Mouse (Mus musculus) hindbrain, embryonic 16.5 days (tissue): ENCODE measurements at regions not wholly inside any gene's neighbourhood (a gene's known extent, or its start where the extent isn't known, plus 50 kb on each side); places are given as distances from the start of the nearest gene placed in this dataset.

Source experiments
- ATAC-seq: fragments of 200-750 bp; cut with Nextera tagmentation; 2 replicates; pipeline ENCODE4 v1.8.0; 2017; ENCODE audit warnings: moderate TSS enrichment, moderate library complexity
- H3K27ac ChIP-seq: fragments of 300-500 bp; sonication (generic); 2 replicates; pipeline ENCODE4 v1.5.1; 2014; ENCODE audit warnings: low read depth, mild to moderate bottlenecking, control low read depth, low read length, moderate library complexity
- H3K27me3 ChIP-seq: fragments of 300-500 bp; sonication (generic); replicated peaks from 2 replicates; pipeline ENCODE4 v1.6.1; 2014; ENCODE audit warnings: low read length; ENCODE audit not compliant: control insufficient read depth, insufficient read depth
- H3K36me3 ChIP-seq: fragments of 300-500 bp; sonication (generic); 2 replicates; pipeline ENCODE4 v1.6.1; 2014; ENCODE audit warnings: mild to moderate bottlenecking, low read length, moderate library complexity, mixed read lengths; ENCODE audit not compliant: control insufficient read depth, insufficient read depth
- H3K4me1 ChIP-seq: fragments of 300-500 bp; sonication (generic); 2 replicates; pipeline ENCODE4 v1.6.1; 2014; ENCODE audit warnings: low read depth, low read length; ENCODE audit not compliant: control insufficient read depth, insufficient read depth
- H3K4me2 ChIP-seq: fragments of 300-500 bp; sonication (generic); 2 replicates; pipeline ENCODE4 v1.6.1; 2014; ENCODE audit warnings: mild to moderate bottlenecking, low read length, control low read depth, moderate library complexity
- H3K4me3 ChIP-seq: fragments of 300-500 bp; sonication (generic); 2 replicates; pipeline ENCODE4 v1.5.1; 2014; ENCODE audit warnings: mild to moderate bottlenecking, low read length, control low read depth, moderate library complexity
- H3K9ac ChIP-seq: fragments of 300-500 bp; sonication (generic); 2 replicates; pipeline ENCODE4 v1.6.1; 2014; ENCODE audit warnings: low read depth, mild to moderate bottlenecking, control low read depth, low read length, moderate library complexity
- H3K9me3 ChIP-seq: fragments of 300-500 bp; sonication (generic); 2 replicates; pipeline ENCODE4 v1.6.1; 2014; ENCODE audit warnings: mild to moderate bottlenecking, low read length, moderate library complexity; ENCODE audit not compliant: control insufficient read depth
- WGBS: fragments of 180-500 bp; shearing (Covaris S2); extraction: QIAGEN DNeasy Blood & Tissue Kit; methylation state at CpG from one replicate; pipeline ENCODE4 v1.1.7; 2014; 5-methylcytosine and 5-hydroxymethylcytosine counted together

DNA sequence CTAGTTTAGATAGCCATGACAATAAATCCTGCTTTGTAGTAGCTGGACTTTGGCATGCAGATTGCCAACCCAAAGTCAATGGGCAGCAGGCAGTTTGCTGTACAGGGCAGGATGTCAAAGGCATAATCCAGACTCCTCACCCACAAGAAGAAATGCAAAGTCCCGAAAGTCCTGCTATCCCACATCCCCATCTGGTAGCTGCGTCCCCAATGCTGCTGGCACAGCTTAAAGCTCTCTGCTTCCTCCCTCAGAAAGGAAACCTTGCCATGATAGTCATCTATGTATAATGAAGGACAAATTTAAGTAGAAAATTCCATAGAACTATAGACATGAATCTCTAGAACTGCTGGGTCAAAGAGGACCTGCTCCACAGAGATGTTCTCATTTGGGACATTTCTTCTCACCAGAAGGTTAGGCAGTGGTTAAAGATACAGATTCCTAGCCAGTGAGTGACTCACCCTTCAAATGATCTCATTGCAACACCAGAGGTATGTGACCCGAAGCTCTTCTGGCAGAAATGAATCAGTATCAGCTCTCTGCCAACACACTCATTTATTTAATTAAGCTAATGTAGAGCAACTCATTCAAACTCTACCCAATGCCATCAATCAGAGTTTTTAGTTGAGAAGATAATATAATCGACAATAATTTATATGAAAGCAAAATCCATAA lies 217.3 kb upstream of the Tusc1 start:
- no peak overlapping the region for H3K9ac ChIP-seq
- no peak for ATAC-seq

DNA sequence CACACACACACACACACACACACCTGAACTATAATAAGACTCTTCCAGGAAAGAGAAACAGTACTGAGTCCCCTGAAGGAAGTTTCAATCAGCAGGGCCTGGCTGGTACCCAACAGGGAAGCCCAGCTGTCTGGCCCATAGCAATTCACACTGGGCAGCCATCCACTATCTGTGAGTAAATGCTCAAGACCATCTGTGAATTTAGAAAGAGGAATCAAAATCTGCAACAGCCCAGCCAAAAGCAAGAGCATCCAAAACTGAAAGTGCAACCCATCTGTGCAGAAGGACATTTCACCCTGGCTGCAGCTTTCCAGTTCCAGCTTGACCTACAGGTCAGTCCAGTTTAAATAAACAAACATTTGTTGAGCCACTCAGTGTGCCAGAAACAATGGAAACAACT lies 215.8 kb upstream of the Tusc1 start:
- Histone ChIP-seq H3K4me2 (no peak overlapping the region), H3K36me3 (no peaks in the 10 kb centered on the region), H3K27ac (no peak overlapping the region), H3K4me1 (no peaks in the 10 kb centered on the region), H3K4me3 (no peak overlapping the region), H3K27me3 (no peaks in the 10 kb centered on the region), H3K9ac (no peak overlapping the region), H3K9me3 (no peaks in the 10 kb centered on the region)
- peak; percentile 87 for ATAC-seq

More for the DNA sequence above, 217.3 kb upstream of the Tusc1 start:
- Histone ChIP-seq H3K27ac (no peak overlapping the region), H3K9me3 (no peaks in the 10 kb centered on the region), H3K4me3 (no peak overlapping the region), H3K36me3 (no peaks in the 10 kb centered on the region), H3K4me2 (no peak overlapping the region), H3K27me3 (no peaks in the 10 kb centered on the region), H3K4me1 (no peaks in the 10 kb centered on the region)
- WGBS: 84% methylated on average over 4 of the region's 4 CpGs

DNA sequence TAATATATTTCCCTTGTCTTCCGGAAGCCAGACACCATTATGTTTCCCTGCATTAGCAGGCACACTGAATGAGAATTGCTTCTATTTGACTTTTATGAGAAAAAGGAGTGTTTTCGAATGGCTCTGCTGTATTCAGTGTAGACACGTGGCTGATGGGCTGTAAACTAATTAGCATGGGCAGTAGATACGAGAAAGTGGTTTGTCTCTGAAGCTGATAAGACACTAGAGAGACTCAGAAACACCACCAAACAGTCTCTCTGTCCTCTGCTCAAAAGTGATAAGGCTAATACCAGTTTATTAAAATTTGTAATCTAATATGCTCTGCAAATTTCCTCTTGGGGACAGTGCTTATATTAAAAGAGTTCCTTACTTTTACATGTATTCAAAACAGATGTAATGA lies 205.3 kb upstream of the Tusc1 start:
- Histone ChIP-seq H3K27ac (no peak overlapping the region), H3K36me3 (no peaks in the 10 kb centered on the region), H3K27me3 (no peaks in the 10 kb centered on the region), H3K4me2 (no peak overlapping the region), H3K9me3 (no peaks in the 10 kb centered on the region), H3K9ac (no peak overlapping the region), H3K4me3 (no peak overlapping the region), H3K4me1 (no peaks in the 10 kb centered on the region)
- WGBS: 48% methylated on average over 4 of the region's 4 CpGs
- peak; percentile 52; the same call in 1 of the 2 replicates for ATAC-seq

DNA sequence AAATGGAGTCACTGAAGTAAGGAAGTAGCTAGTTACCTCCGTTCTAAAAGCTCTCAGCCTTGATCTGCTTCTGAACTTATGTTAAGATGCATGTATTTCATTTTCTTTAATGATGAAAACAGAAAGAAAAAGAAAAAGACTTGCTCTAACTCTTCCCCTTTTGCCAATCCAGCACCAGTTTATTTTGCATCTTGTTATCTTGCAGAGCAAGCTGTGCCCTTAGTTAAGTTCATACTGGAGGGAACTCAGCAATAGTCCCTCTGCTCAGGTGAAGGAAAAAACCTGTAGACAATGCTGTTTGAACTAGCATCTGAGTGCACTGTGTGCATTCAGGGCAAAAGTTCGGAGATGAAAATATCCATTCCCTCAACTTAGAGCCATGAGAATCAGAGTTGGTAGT lies 192.1 kb upstream of the Tusc1 start:
- no peak overlapping the region for H3K4me2 ChIP-seq
- no peak overlapping the region for H3K27ac ChIP-seq

DNA sequence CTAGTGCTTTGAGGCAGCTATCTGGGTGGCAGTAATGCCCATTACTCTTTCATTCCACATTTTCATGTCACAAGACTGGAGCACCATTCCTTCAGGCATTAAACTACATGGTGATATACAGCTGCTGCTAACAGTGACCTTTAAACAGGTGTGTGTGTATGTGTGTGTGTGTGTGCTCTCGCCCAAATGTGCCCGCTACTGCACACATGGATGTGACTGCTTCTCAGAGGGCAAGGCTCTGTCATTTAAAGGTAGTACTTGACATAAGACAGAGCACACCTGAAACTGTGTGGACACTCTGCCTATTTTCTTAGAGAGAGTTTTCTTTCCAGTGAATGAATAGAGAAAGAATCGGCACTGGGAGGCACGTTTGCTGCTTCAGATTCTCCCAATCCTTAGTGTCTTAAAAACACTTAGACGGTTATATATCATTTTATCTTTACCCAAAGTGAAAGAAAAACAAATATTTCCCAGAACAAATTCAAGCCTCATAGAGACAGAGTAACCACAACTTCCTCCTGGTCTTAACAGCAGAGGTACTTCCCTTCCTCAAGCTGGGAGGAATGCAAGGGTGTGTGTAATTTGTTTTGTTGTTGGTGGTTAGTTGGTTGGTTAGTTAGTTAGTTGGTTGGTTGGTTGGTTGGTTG lies 185.3 kb upstream of the Tusc1 start:
- no peak overlapping the region for H3K9ac ChIP-seq
- H3K4me1 ChIP-seq: no peaks in the 10 kb centered on the region
- WGBS: 90% methylated on average over 5 of the region's 5 CpGs
- H3K36me3 ChIP-seq: no peaks in the 10 kb centered on the region
- H3K9me3 ChIP-seq: no peaks in the 10 kb centered on the region
- no peak overlapping the region for H3K4me2 ChIP-seq
- H3K4me3 ChIP-seq: no peak overlapping the region
- H3K27me3 ChIP-seq: no peaks in the 10 kb centered on the region
- no peak for ATAC-seq
- no peak overlapping the region for H3K27ac ChIP-seq

More for the DNA sequence above, 192.1 kb upstream of the Tusc1 start:
- H3K9me3 ChIP-seq: no peaks in the 10 kb centered on the region
- no peak for ATAC-seq
- no peaks in the 10 kb centered on the region for H3K4me1 ChIP-seq
- H3K27me3 ChIP-seq: no peaks in the 10 kb centered on the region
- WGBS: 89% methylated on average over 2 of the region's 2 CpGs
- H3K9ac ChIP-seq: no peak overlapping the region
- no peak overlapping the region for H3K4me3 ChIP-seq
- no peaks in the 10 kb centered on the region for H3K36me3 ChIP-seq

DNA sequence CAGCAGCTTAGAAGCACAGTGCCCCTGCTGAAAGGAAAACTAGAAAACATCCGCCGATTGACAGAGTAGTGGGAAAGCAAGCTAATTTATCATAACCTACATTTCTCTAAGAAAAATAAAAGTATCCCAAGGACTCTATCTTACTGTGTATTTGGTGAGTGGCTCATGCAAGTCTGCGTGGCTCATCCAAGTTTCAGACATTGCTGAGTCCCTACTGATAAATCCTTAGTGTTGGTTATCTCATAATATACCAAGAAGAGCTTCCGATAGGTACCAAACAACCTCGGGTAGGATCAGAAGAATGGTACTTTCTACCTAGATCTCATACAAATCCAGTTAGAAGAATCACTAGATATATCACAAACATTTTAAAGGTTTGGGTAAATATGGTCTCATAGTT lies 183.6 kb upstream of the Tusc1 start:
- no peak overlapping the region for H3K4me2 ChIP-seq
- no peak for ATAC-seq

DNA sequence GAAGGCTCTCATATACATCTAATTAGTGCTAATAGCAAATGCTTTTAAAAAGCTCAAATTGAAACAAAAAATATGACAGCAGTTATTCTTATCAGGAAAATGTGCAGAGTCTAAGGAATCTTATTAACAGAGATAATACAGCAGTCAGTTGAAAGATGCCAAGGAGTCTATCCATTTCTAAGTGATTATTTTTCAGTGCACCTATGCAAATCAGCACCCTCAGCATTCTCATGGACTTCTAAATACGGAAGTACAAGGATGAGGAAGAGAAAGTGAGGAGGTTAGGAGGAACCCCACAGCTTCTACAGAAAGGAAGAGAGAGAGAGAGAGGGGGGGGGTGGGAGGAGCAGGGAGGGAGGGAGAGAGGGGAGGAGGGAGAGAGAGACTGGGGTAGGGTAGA lies 175.5 kb upstream of the Tusc1 start:
- Histone ChIP-seq H3K27ac (no peak overlapping the region), H3K4me3 (no peak overlapping the region), H3K27me3 (no peaks in the 10 kb centered on the region), H3K9me3 (no peaks in the 10 kb centered on the region), H3K4me2 (no peak overlapping the region), H3K9ac (no peak overlapping the region), H3K4me1 (no peaks in the 10 kb centered on the region), H3K36me3 (no peaks in the 10 kb centered on the region)
- 16% methylated on average over 1 of the region's 1 CpGs for WGBS
- no peak for ATAC-seq

More for the DNA sequence above, 183.6 kb upstream of the Tusc1 start:
- H3K9me3 ChIP-seq: no peaks in the 10 kb centered on the region
- no peaks in the 10 kb centered on the region for H3K4me1 ChIP-seq
- no peaks in the 10 kb centered on the region for H3K36me3 ChIP-seq
- WGBS: 89% methylated on average over 5 of the region's 5 CpGs
- no peak overlapping the region for H3K4me3 ChIP-seq
- H3K9ac ChIP-seq: no peak overlapping the region
- H3K27ac ChIP-seq: no peak overlapping the region
- H3K27me3 ChIP-seq: no peaks in the 10 kb centered on the region

DNA sequence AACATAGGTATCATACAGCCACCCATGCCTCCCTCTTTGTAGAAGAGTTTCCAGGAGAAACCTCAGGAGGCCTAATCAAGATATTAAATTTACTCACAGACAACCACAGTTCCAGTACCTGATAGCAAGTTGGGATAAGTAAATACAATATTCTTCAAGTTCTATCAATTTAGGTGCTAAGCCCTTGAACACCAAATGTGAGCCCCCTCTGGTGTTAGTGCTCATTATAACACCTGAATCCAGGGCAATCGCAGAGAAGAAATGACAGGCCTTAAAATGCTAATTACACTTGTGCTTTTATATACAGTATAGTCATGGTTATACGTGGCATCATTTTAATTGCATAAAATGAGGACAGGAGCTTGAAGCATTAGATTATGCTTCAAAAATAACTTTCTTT lies 161.6 kb upstream of the Tusc1 start:
- Histone ChIP-seq H3K4me3 (no peak overlapping the region), H3K4me2 (no peak overlapping the region)
- 83% methylated on average over 2 of the region's 2 CpGs for WGBS

DNA sequence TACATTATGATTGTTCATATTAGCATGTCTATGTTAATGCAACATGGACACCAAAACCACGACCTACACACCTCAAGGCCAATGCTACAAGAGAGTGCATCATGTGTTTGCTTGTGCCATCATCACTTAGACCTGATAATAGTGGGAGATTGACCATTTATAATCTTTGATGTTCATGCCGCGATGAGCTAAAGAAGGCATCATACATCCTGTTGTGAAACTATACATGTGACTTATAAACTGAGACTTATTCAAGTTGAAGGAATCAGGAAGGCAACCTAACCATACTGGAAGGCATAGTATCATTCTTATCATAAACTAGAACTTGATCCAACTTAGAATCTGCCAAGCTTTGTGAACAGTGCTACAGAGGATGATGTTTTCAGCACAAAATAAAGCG lies 159.0 kb upstream of the Tusc1 start:
- Histone ChIP-seq H3K4me1 (no peaks in the 10 kb centered on the region), H3K4me3 (no peak overlapping the region), H3K27me3 (no peaks in the 10 kb centered on the region), H3K27ac (no peak overlapping the region), H3K4me2 (no peak overlapping the region), H3K36me3 (no peaks in the 10 kb centered on the region), H3K9ac (no peak overlapping the region), H3K9me3 (no peaks in the 10 kb centered on the region)
- WGBS: 92% methylated on average over 4 of the region's 4 CpGs
- ATAC-seq: no peak

More for the DNA sequence above, 161.6 kb upstream of the Tusc1 start:
- ATAC-seq: no peak
- Histone ChIP-seq H3K9me3 (no peaks in the 10 kb centered on the region), H3K4me1 (no peaks in the 10 kb centered on the region), H3K27me3 (no peaks in the 10 kb centered on the region), H3K36me3 (no peaks in the 10 kb centered on the region), H3K9ac (no peak overlapping the region), H3K27ac (no peak overlapping the region)
